Mouse (Mus musculus) kidney, adult 2 months (tissue): Measurements from ENCODE around the gene Gm13539.

Source experiments
- CTCF ChIP-seq: fragments of 200-500 bp; conservative IDR thresholded peaks from 2 replicates; pipeline ENCODE4 v1.5.1; 2011; ENCODE audit warnings: low read depth, mild to moderate bottlenecking, control low read depth, low read length, moderate library complexity, mixed read lengths; ENCODE audit not compliant: insufficient read depth, insufficient read length
- POLR2A ChIP-seq: fragments of 200-500 bp; IDR thresholded peaks from one replicate; pipeline ENCODE4 v1.6.1; 2011; ENCODE audit warnings: low read depth, low read length, control low read depth

- TF ChIP-seq CTCF (no peak), POLR2A (no peak)
These were observed at the start of gene Gm13539 for GRCm38 (mm10) chr2:25781957-25782356.
